Mouse (Mus musculus) retina, embryonic 14.5 days (tissue): Measurements from ENCODE around the gene Lhx2.

Experiments
- DNase-seq: peaks from one replicate; pipeline ENCODE4 v3.0.0-alpha.2; 2015; ENCODE audit warnings: low spot score

The Lhx2 gene

GRCm38 (mm10) chr2:38338990-38339909 lies at the start of gene Lhx2:
Lhx2 (plus strand) TSS chr2:38339281.
- peak; percentile 66 for DNase-seq

- DNase-seq, result no peak
Observed at GRCm38 (mm10) chr2:38291526-38291925, 47.6 kb upstream of the Lhx2 start.

GRCm38 (mm10) chr2:38295939-38296338 lies 43.1 kb upstream of the Lhx2 start:
- DNase-seq, result no peak

GRCm38 (mm10) chr2:38300941-38301340 lies 38.1 kb upstream of the Lhx2 start:
- no peak for DNase-seq

GRCm38 (mm10) chr2:38305152-38305551 lies 33.9 kb upstream of the Lhx2 start:
- DNase-seq, result no peak

- no peak for DNase-seq
Observed at GRCm38 (mm10) chr2:38312921-38313320, 26.2 kb upstream of the Lhx2 start.

GRCm38 (mm10) chr2:38313399-38313798 lies 25.7 kb upstream of the Lhx2 start:
- DNase-seq, result no peak

GRCm38 (mm10) chr2:38319086-38319485 lies 20.0 kb upstream of the Lhx2 start:
- DNase-seq, result no peak

GRCm38 (mm10) chr2:38320911-38321310 lies 18.2 kb upstream of the Lhx2 start:
- no peak for DNase-seq

- no peak for DNase-seq
Observed at GRCm38 (mm10) chr2:38323380-38323779, 15.7 kb upstream of the Lhx2 start.

GRCm38 (mm10) chr2:38326671-38327070 lies 12.4 kb upstream of the Lhx2 start:
- no peak for DNase-seq

GRCm38 (mm10) chr2:38333586-38334119 lies 5.4 kb upstream of the Lhx2 start:
- peak; percentile 36 for DNase-seq

- DNase-seq, result no peak
Observed at GRCm38 (mm10) chr2:38336606-38337005, 2.5 kb upstream of the Lhx2 start.

- no peak for DNase-seq
Observed at GRCm38 (mm10) chr2:38337091-38337640, 1.9 kb upstream of the Lhx2 start.

GRCm38 (mm10) chr2:38337681-38338080 lies 1.4 kb upstream of the Lhx2 start:
- no peak for DNase-seq

- DNase-seq, result no peak
Observed at GRCm38 (mm10) chr2:38338348-38338932, 641 bp upstream of the Lhx2 start.

GRCm38 (mm10) chr2:38339910-38340625 lies 987 bp downstream of the Lhx2 start:
- peak; percentile 35 for DNase-seq

- DNase-seq, result peak; percentile 64
Observed at GRCm38 (mm10) chr2:38340626-38341200, 1.6 kb downstream of the Lhx2 start.

- no peak for DNase-seq
Observed at GRCm38 (mm10) chr2:38343573-38343972, 4.5 kb downstream of the Lhx2 start.

- no peak for DNase-seq
Observed at GRCm38 (mm10) chr2:38344727-38345126, 5.6 kb downstream of the Lhx2 start.

GRCm38 (mm10) chr2:38346417-38346816 lies 7.3 kb downstream of the Lhx2 start:
- DNase-seq, result no peak
